Mouse (Mus musculus) small intestine, adult 2 months (tissue): ENCODE measurements around the gene Prph.

Source experiments
- CTCF ChIP-seq: fragments of 200-500 bp; IDR thresholded peaks from 2 replicates; pipeline ENCODE4 v1.5.1; 2012; ENCODE audit warnings: low read depth, mild to moderate bottlenecking, control low read depth, inconsistent platforms, low read length, moderate library complexity, mixed read lengths; ENCODE audit not compliant: insufficient replicate concordance, insufficient read length; ENCODE audit errors: extremely low read depth
- POLR2A ChIP-seq: fragments of 200-500 bp; IDR thresholded peaks from 2 replicates; pipeline ENCODE4 v1.6.1; 2012; ENCODE audit warnings: low read depth, mild to moderate bottlenecking, control low read depth, inconsistent platforms, low read length, moderate library complexity

GRCm38 (mm10) chr15:99032726-99033250 lies 22.2 kb upstream of the Prph start:
- TF ChIP-seq CTCF (no peak), POLR2A (no peak)
